Mouse (Mus musculus) olfactory bulb, adult 2 months (tissue): ENCODE results near the gene Mup15. TPM values are rescaled to one million over a fixed set of nuclear protein-coding genes. Genes with fewer than 3 reads are reported as not detected.
"Not testable (repeated sequence)": the region's sequence is repeated elsewhere in the genome, so short reads cannot be mapped to it uniquely, and the experiment has no call there.

Experiments
- H3K27ac ChIP-seq: fragments of 200-500 bp; 2 replicates; pipeline ENCODE4 v1.5.1; 2012; ENCODE audit warnings: low read depth, low read length; ENCODE audit not compliant: insufficient read depth
- H3K4me1 ChIP-seq: fragments of 200-500 bp; 2 replicates; pipeline ENCODE4 v1.6.1; 2012; ENCODE audit warnings: low read length; ENCODE audit not compliant: control insufficient read depth, insufficient read depth
- H3K4me3 ChIP-seq: fragments of 200-500 bp; 2 replicates; pipeline ENCODE4 v1.5.1; 2012; ENCODE audit warnings: mild to moderate bottlenecking, low read depth, low read length, moderate library complexity; ENCODE audit not compliant: insufficient read depth
- WGBS: fragments of 180-500 bp; shearing (Covaris S2); methylation state at CpG from one replicate; pipeline ENCODE4 v1.1.7; 2018; 5-methylcytosine and 5-hydroxymethylcytosine counted together
- polyA plus RNA-seq: library from polyadenylated mRNA; stranded (reverse); fragments of >200 nt; gene quantifications from 2 replicates; pipeline ENCODE4 v1.2.4, GENCODE M21; 2012; ENCODE audit warnings: low replicate concordance; ENCODE audit not compliant: missing spikeins, insufficient read depth, insufficient read length

Gene Mup15
- not detected in 2 replicates for polyA plus RNA-seq

GRCm38 (mm10) chr4:61439643-61440042 lies at the start of gene Mup15:
Mup15 (minus strand) TSS chr4:61439743.
- not testable (repeated sequence) for H3K4me1 ChIP-seq, H3K4me3 ChIP-seq, H3K27ac ChIP-seq
- WGBS: no CpG with 5 or more reads among the region's 4 CpGs

Other genes starting within 250 kb of the Mup15 start
- gene Mup13, start 211.5 kb downstream of the Mup15 start, polyA plus RNA-seq: not detected in 2 replicates
- gene Mup14, start 135.7 kb downstream of the Mup15 start, polyA plus RNA-seq: not detected in 2 replicates
- gene Mup16, start 79.8 kb upstream of the Mup15 start, polyA plus RNA-seq: not detected in 2 replicates
- not detected in 2 replicates for gene Mup17, start 156.1 kb upstream of the Mup15 start, polyA plus RNA-seq
- gene Mup18, start 234.4 kb upstream of the Mup15 start, polyA plus RNA-seq: not detected in 2 replicates